Mouse (Mus musculus) hindbrain, embryonic 16.5 days (tissue): Measurements from ENCODE around the gene Cwc22. TPM values are rescaled to one million over a fixed set of nuclear protein-coding genes. Genes with fewer than 3 reads are reported as not detected.
"Not testable (repeated sequence)": the region's sequence is repeated elsewhere in the genome, so short reads cannot be mapped to it uniquely, and the experiment has no call there.

Experiments
- ATAC-seq: fragments of 200-750 bp; cut with Nextera tagmentation; 2 replicates; pipeline ENCODE4 v1.8.0; 2017; ENCODE audit warnings: moderate TSS enrichment, moderate library complexity
- H3K27ac ChIP-seq: fragments of 300-500 bp; sonication (generic); 2 replicates; pipeline ENCODE4 v1.5.1; 2014; ENCODE audit warnings: low read depth, mild to moderate bottlenecking, control low read depth, low read length, moderate library complexity
- H3K27me3 ChIP-seq: fragments of 300-500 bp; sonication (generic); replicated peaks from 2 replicates; pipeline ENCODE4 v1.6.1; 2014; ENCODE audit warnings: low read length; ENCODE audit not compliant: control insufficient read depth, insufficient read depth
- H3K36me3 ChIP-seq: fragments of 300-500 bp; sonication (generic); 2 replicates; pipeline ENCODE4 v1.6.1; 2014; ENCODE audit warnings: mild to moderate bottlenecking, low read length, moderate library complexity, mixed read lengths; ENCODE audit not compliant: control insufficient read depth, insufficient read depth
- H3K4me1 ChIP-seq: fragments of 300-500 bp; sonication (generic); 2 replicates; pipeline ENCODE4 v1.6.1; 2014; ENCODE audit warnings: low read depth, low read length; ENCODE audit not compliant: control insufficient read depth, insufficient read depth
- H3K4me2 ChIP-seq: fragments of 300-500 bp; sonication (generic); 2 replicates; pipeline ENCODE4 v1.6.1; 2014; ENCODE audit warnings: mild to moderate bottlenecking, low read length, control low read depth, moderate library complexity
- H3K4me3 ChIP-seq: fragments of 300-500 bp; sonication (generic); 2 replicates; pipeline ENCODE4 v1.5.1; 2014; ENCODE audit warnings: mild to moderate bottlenecking, low read length, control low read depth, moderate library complexity
- H3K9ac ChIP-seq: fragments of 300-500 bp; sonication (generic); 2 replicates; pipeline ENCODE4 v1.6.1; 2014; ENCODE audit warnings: low read depth, mild to moderate bottlenecking, control low read depth, low read length, moderate library complexity
- H3K9me3 ChIP-seq: fragments of 300-500 bp; sonication (generic); 2 replicates; pipeline ENCODE4 v1.6.1; 2014; ENCODE audit warnings: mild to moderate bottlenecking, low read length, moderate library complexity; ENCODE audit not compliant: control insufficient read depth
- WGBS: fragments of 180-500 bp; shearing (Covaris S2); extraction: QIAGEN DNeasy Blood & Tissue Kit; methylation state at CpG from one replicate; pipeline ENCODE4 v1.1.7; 2014; 5-methylcytosine and 5-hydroxymethylcytosine counted together
- polyA plus RNA-seq: library from polyadenylated mRNA; unstranded; fragments of >200 nt; fragmentation: Nextera tagmentation; extraction: Ambion mirVana; gene quantifications from 2 replicates; pipeline ENCODE4 v1.2.1, GENCODE M21; 2015

Cwc22 gene
- polyA plus RNA-seq, 1 experiment from 2014 or later = 18.7 TPM

- Histone ChIP-seq H3K36me3 (peaks cover 22% of the 10 kb centered on the region), H3K4me2 (no peak overlapping the region), H3K27me3 (no peaks in the 10 kb centered on the region), H3K4me1 (no peaks in the 10 kb centered on the region), H3K4me3 (no peak overlapping the region), H3K9me3 (no peaks in the 10 kb centered on the region), H3K27ac (no peak overlapping the region), H3K9ac (no peak overlapping the region)
- no peak for ATAC-seq
- 97% methylated on average over 5 of the region's 5 CpGs for WGBS
Measured at GRCm38 (mm10) chr2:77900741-77901140, 45.4 kb downstream of the Cwc22 start.

GRCm38 (mm10) chr2:77900111-77900510 is 46.1 kb downstream of the Cwc22 start:
- H3K36me3 ChIP-seq = peaks cover 24% of the 10 kb centered on the region
- no peak overlapping the region for H3K4me2 ChIP-seq
- no peak overlapping the region for H3K4me3 ChIP-seq
- H3K9ac ChIP-seq = no peak overlapping the region
- no peaks in the 10 kb centered on the region for H3K27me3 ChIP-seq
- H3K4me1 ChIP-seq = no peaks in the 10 kb centered on the region
- ATAC-seq = no peak
- no peak overlapping the region for H3K27ac ChIP-seq
- H3K9me3 ChIP-seq = no peaks in the 10 kb centered on the region
- WGBS = 76% methylated on average over 2 of the region's 2 CpGs

DNA sequence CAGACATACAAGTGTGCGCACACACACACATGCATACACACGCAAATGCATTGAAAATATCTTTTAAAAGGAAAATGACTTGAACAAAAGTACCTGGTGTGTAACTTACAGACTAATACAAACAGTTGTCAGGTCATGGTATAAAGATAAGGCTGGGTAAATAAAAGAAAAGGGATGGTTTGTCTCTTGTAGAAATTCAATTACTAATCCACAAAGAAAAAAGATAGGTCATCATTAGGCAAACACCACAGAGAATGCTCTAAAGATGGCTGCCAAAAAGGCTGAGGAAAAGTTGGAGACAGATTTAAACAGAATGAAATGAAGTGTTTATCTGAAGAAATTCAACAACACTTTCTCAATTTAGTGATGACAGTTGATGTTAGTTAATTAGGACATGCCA is 47.7 kb downstream of the Cwc22 start:
- Histone ChIP-seq H3K27ac (no peak overlapping the region), H3K36me3 (peaks cover 23% of the 10 kb centered on the region), H3K4me1 (no peaks in the 10 kb centered on the region), H3K4me2 (no peak overlapping the region), H3K9ac (no peak overlapping the region), H3K4me3 (no peak overlapping the region), H3K9me3 (no peaks in the 10 kb centered on the region), H3K27me3 (no peaks in the 10 kb centered on the region)
- no peak for ATAC-seq
- 99% methylated on average over 2 of the region's 2 CpGs for WGBS

- Histone ChIP-seq H3K27ac (no peak overlapping the region), H3K4me1 (no peaks in the 10 kb centered on the region), H3K4me2 (no peak overlapping the region), H3K27me3 (no peaks in the 10 kb centered on the region), H3K9ac (no peak overlapping the region), H3K36me3 (peaks cover 19% of the 10 kb centered on the region), H3K9me3 (no peaks in the 10 kb centered on the region), H3K4me3 (no peak overlapping the region)
- ATAC-seq = no peak
- 86% methylated on average over 5 of the region's 5 CpGs for WGBS
Measured at GRCm38 (mm10) chr2:77897988-77898387, 48.2 kb downstream of the Cwc22 start.

- Histone ChIP-seq H3K9ac (no peak overlapping the region), H3K4me3 (no peak overlapping the region), H3K4me1 (no peaks in the 10 kb centered on the region), H3K4me2 (no peak overlapping the region), H3K9me3 (no peaks in the 10 kb centered on the region), H3K27ac (no peak overlapping the region), H3K27me3 (no peaks in the 10 kb centered on the region), H3K36me3 (peaks cover 19% of the 10 kb centered on the region)
- no peak for ATAC-seq
- WGBS = 81% methylated on average over 3 of the region's 3 CpGs
Measured at GRCm38 (mm10) chr2:77897558-77897899, 48.6 kb downstream of the Cwc22 start.

GRCm38 (mm10) chr2:77896843-77897557 is 49.2 kb downstream of the Cwc22 start:
- H3K27ac ChIP-seq = no peak overlapping the region
- no peaks in the 10 kb centered on the region for H3K4me1 ChIP-seq
- H3K9ac ChIP-seq = no peak overlapping the region
- no peaks in the 10 kb centered on the region for H3K9me3 ChIP-seq
- peak; percentile 69; the same call in 1 of the 2 replicates for ATAC-seq
- WGBS = 93% methylated on average over 12 of the region's 12 CpGs
- peaks cover 19% of the 10 kb centered on the region for H3K36me3 ChIP-seq
- H3K4me2 ChIP-seq = no peak overlapping the region
- no peaks in the 10 kb centered on the region for H3K27me3 ChIP-seq
- H3K4me3 ChIP-seq = no peak overlapping the region

GRCm38 (mm10) chr2:77895906-77896570 is 50.1 kb downstream of the Cwc22 start:
- 94% methylated on average over 16 of the region's 16 CpGs for WGBS

DNA sequence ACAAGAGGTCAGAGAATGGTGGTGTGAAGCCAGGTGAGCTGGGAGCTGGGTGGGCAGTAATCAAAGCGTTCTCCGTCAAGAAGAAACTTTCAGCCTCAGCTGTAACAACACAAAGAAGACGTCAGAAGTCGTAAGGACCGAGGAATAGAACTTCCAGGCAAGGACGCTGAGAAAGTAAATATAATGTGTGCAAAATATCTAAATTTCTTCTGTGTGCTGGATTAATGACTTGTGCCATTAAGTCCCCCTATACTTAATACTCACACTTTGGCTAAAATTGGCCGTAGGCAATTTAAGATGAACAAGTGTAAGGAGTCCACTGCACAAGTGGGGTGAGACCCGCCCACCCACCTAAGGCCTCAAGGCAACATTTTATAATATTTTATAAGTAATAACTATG is 51.3 kb downstream of the Cwc22 start:
- Histone ChIP-seq H3K4me1 (no peaks in the 10 kb centered on the region), H3K36me3 (peaks cover 16% of the 10 kb centered on the region)

More at GRCm38 (mm10) chr2:77895906-77896570, 50.1 kb downstream of the Cwc22 start:
- not testable (repeated sequence) for H3K4me3 ChIP-seq, H3K4me1 ChIP-seq, ATAC-seq, H3K9ac ChIP-seq, H3K9me3 ChIP-seq, H3K27me3 ChIP-seq, H3K4me2 ChIP-seq, H3K27ac ChIP-seq
- peaks cover 16% of the 10 kb centered on the region for H3K36me3 ChIP-seq

GRCm38 (mm10) chr2:77893505-77893904 is 52.7 kb downstream of the Cwc22 start:
- WGBS = 97% methylated on average over 8 of the region's 8 CpGs
- ATAC-seq = no peak
- no peak overlapping the region for H3K4me2 ChIP-seq
- no peaks in the 10 kb centered on the region for H3K4me1 ChIP-seq
- no peak overlapping the region for H3K4me3 ChIP-seq
- peaks cover 12% of the 10 kb centered on the region for H3K36me3 ChIP-seq
- no peak overlapping the region for H3K27ac ChIP-seq
- no peaks in the 10 kb centered on the region for H3K27me3 ChIP-seq
- H3K9me3 ChIP-seq = no peaks in the 10 kb centered on the region
- no peak overlapping the region for H3K9ac ChIP-seq

More for the DNA sequence above, 51.3 kb downstream of the Cwc22 start:
- Histone ChIP-seq H3K27me3 (no peaks in the 10 kb centered on the region), H3K4me3 (no peak overlapping the region), H3K9me3 (no peaks in the 10 kb centered on the region), H3K4me2 (no peak overlapping the region), H3K27ac (no peak overlapping the region), H3K9ac (no peak overlapping the region)
- no peak for ATAC-seq
- 97% methylated on average over 8 of the region's 8 CpGs for WGBS
